Mouse (Mus musculus) mouse trophoblast stem cell (cell line): ENCODE measurements around the gene Vmn2r114.
"Not testable (repeated sequence)": the region's sequence is repeated elsewhere in the genome, so short reads cannot be mapped to it uniquely, and the experiment has no call there.

Experiments used
- in situ Hi-C, 2 experiments: fragments of 300-500 bp; cut with MseI, MboI; formaldehyde crosslinking; loops; 2 replicates in 1 of 2; 3 replicates in 1 of 2; pipeline ENCODE4 v1.15.1; 2025

Vmn2r114 gene

DNA sequence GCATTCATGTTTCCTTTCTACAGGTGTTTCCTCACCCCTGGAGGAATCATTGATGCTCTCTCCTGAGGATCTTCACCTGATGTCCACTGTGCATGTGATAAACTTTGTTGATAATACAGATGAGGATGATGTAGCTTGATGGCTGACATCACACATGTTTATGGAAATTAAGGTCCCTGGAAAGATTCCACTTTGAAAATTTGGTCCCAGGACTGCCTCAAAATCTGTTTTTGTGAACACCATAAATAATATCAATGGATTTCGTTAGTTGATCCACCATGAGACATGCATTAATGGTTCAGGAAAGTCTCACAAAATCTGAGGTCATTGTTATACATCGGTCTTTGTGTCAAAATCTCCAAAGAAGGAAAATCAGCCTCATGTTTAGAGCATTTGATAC, at the start of gene Vmn2r114:
Vmn2r114 (minus strand) TSS at position 101 of the 400 bp plus-strand sequence.
- in situ Hi-C loops, result not testable (repeated sequence)

DNA sequence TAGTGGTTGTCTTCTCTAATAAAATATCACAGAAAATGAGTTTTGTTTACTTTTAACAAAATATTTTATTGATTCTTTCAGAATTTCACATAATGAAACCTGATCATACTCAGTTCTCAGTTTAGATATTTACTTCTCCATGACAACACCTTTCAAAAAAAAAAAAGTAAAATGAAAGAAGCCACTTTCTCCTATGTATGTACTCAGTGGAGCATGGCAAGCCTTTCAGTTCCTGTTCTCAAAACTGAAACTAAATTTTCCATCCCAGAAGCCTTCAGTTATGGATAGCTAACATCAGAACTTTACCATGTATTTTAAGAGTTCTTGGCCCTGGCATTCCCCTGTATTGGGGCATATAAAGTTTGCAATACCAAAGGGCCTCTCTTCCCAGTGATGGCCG, 39.3 kb upstream of the Vmn2r114 start:
- in situ Hi-C loops, result no loop called here

DNA sequence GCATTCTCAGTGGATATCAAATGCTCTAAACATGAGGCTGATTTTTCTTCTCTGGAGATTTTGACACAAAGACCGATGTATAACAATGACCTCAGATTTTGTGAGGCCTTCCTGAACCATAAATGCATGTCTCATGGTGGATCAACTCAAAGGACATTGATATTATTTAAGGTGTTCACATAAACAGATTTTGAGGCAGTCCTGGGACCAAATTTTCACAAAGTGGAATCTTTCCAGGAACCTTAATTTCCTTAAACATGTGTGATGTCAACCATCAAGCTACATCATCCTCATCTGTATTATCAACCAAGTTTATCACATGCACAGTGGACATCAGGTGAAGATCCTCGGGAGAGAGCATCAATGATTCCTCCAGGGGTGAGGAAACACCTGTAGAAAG, 31.1 kb upstream of the Vmn2r114 start, which contains the start of gene Vmn2r115:
Vmn2r115 (plus strand) TSS at position 301 of the 400 bp plus-strand sequence.
- in situ Hi-C loops, result not testable (repeated sequence)

DNA sequence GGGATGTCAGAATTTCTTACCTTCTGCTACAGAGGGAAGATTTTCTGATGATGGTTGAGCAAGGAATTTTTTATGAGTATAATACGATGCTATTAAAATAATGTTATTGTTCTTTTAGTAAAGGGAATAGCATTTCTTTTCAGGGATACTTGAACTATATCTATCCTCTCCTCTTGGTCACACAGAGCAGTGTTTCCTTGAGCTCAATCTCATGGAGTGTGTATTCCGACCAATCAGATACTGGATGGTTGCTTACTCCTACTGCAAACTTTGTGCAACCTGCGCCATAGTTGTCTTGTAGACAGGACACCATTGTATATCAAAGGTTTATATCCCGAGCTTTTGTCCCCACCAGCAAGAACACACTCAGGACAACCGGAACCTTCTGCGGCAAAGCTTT, 18.3 kb upstream of the Vmn2r114 start:
- in situ Hi-C loops, result no loop called here
